Mouse (Mus musculus) ES-Bruce4 (cell line): ENCODE data around the gene Ddb2. TPM values are rescaled to one million over a fixed set of nuclear protein-coding genes. Genes with fewer than 3 reads are reported as not detected.

Experiments used
- H3K27ac ChIP-seq: 2 replicates; pipeline ENCODE4 v1.5.1; 2012; ENCODE audit warnings: low read length, inconsistent platforms; ENCODE audit not compliant: insufficient read depth
- H3K27me3 ChIP-seq: 2 replicates; pipeline ENCODE4 v1.6.1; 2012; ENCODE audit warnings: mild to moderate bottlenecking, low read length, inconsistent platforms; ENCODE audit not compliant: control insufficient read depth, poor library complexity, insufficient read depth, severe bottlenecking
- H3K36me3 ChIP-seq: 2 replicates; pipeline ENCODE4 v1.6.1; 2012; ENCODE audit warnings: inconsistent platforms, mild to moderate bottlenecking, low read length, moderate library complexity; ENCODE audit not compliant: control insufficient read depth, poor library complexity, insufficient read depth, severe bottlenecking
- H3K4me1 ChIP-seq: one replicate; pipeline ENCODE4 v1.8.1; 2011; ENCODE audit warnings: low read length; ENCODE audit not compliant: control insufficient read depth, insufficient read depth
- H3K4me3 ChIP-seq: 2 replicates; pipeline ENCODE4 v1.5.1; 2011; ENCODE audit warnings: low read depth, mild to moderate bottlenecking, low read length
- H3K9ac ChIP-seq: 2 replicates; pipeline ENCODE4 v1.6.1; 2012; ENCODE audit warnings: low read depth, mild to moderate bottlenecking, inconsistent platforms; ENCODE audit not compliant: poor library complexity, severe bottlenecking
- H3K9me3 ChIP-seq: replicated peaks from 2 replicates; pipeline ENCODE4 v1.6.1; 2012; ENCODE audit warnings: mild to moderate bottlenecking, low read length, inconsistent platforms; ENCODE audit not compliant: control insufficient read depth, poor library complexity, insufficient read depth, severe bottlenecking
- CTCF ChIP-seq: IDR thresholded peaks from one replicate; pipeline ENCODE4 v1.8.1; 2011; ENCODE audit warnings: low read depth, low read length
- EP300 ChIP-seq: IDR thresholded peaks from 2 replicates; pipeline ENCODE4 v1.6.1; 2011; ENCODE audit warnings: low read depth, low read length; ENCODE audit not compliant: insufficient read depth
- POLR2A ChIP-seq: IDR thresholded peaks from one replicate; pipeline ENCODE4 v1.8.1; 2011; ENCODE audit warnings: low read length; ENCODE audit not compliant: insufficient read depth
- polyA plus RNA-seq: library from polyadenylated mRNA; stranded (reverse); fragments of >200 nt; gene quantifications from 2 replicates; pipeline ENCODE4 v1.2.4, GENCODE M21; 2011; ENCODE audit warnings: low read depth; ENCODE audit not compliant: missing spikeins, insufficient read depth, insufficient read length

Ddb2 gene
- polyA plus RNA-seq, 1 experiment: 22.3 TPM

DNA sequence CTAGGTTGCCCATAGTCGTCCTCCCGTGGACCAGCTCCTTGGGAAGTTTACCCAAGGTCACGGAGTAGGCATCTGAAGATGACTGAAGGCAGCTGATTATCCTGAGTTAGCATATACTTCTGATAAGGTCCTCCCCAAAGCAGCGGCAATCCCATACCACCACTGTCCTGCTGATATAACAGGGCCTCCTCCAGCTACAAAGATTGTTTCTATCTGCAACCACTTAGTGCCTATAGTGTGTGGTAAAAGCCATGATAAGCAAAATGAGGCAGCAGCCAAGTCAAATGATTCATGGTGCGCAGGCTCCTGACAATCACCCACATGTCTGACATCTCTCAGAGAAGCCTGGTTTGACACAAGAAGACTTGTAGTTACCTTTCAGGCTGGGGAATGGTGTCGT lies 71.8 kb downstream of the Ddb2 start:
- H3K9me3 ChIP-seq: no peaks in the 10 kb centered on the region
- H3K4me3 ChIP-seq: no peak overlapping the region
- no peaks in the 10 kb centered on the region for H3K36me3 ChIP-seq
- H3K27ac ChIP-seq: no peak overlapping the region
- no peaks in the 10 kb centered on the region for H3K4me1 ChIP-seq
- H3K27me3 ChIP-seq: no peaks in the 10 kb centered on the region
- TF ChIP-seq POLR2A: no peak
- no peak for TF ChIP-seq EP300
- no peak for TF ChIP-seq CTCF
- no peak overlapping the region for H3K9ac ChIP-seq

DNA sequence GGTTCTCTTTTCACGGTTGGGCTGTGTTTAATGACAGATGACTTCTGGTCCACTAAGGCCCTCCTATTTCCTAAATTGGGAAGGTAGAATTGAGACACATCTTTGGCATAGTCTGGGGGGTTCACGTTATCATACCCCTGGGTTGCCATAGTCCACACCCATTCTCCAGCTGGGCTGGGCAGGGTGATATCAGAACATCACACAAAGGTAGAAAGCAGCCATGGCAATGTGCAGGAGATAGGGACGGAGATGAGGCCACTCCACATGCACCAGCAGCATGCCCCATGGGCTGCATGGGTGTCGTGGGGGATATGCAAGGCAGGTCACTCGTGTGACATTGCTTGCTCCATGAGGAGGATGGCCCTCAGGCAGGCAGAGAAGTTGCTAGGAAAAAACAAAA lies 73.2 kb downstream of the Ddb2 start:
- Histone ChIP-seq H3K4me3 (no peak overlapping the region), H3K4me1 (no peaks in the 10 kb centered on the region), H3K27ac (no peak overlapping the region), H3K9ac (no peak overlapping the region), H3K36me3 (no peaks in the 10 kb centered on the region), H3K9me3 (no peaks in the 10 kb centered on the region), H3K27me3 (no peaks in the 10 kb centered on the region)
- TF ChIP-seq CTCF: no peak
- no peak for TF ChIP-seq EP300
- no peak for TF ChIP-seq POLR2A

DNA sequence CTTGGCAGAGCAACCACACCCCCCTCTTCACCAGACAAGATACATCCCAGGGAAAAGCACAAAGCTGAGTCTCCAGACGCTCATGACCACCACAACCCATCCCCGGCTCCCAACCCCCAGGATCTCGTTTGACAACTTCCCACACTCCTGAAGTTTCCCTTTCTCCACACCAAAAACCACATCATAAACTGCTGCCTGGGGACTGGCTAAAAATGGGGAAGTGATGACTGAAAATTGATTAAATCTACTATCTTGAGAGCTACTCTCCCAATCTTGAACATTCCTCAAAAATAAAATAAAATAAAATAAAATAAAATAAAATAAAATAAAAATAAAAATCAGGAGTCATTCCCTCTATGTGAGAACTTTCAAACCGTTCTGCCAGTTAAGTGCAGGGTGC lies 73.8 kb downstream of the Ddb2 start:
- no peaks in the 10 kb centered on the region for H3K27me3 ChIP-seq
- H3K4me3 ChIP-seq: no peak overlapping the region
- no peaks in the 10 kb centered on the region for H3K9me3 ChIP-seq
- TF ChIP-seq EP300 (no peak), CTCF (no peak), POLR2A (no peak)
- H3K36me3 ChIP-seq: no peaks in the 10 kb centered on the region
- no peak overlapping the region for H3K27ac ChIP-seq
- no peak overlapping the region for H3K9ac ChIP-seq
- no peaks in the 10 kb centered on the region for H3K4me1 ChIP-seq

Other genes with a start within 250 kb of the Ddb2 start
- 0.42 TPM in 1 of 2 replicates, not detected in the other for gene Rapsn, start 201.4 kb downstream of the Ddb2 start, polyA plus RNA-seq
- gene Psmc3, start 183.0 kb downstream of the Ddb2 start, polyA plus RNA-seq: 183 and 203 TPM in 2 replicates
- 9.2 and 14.1 TPM in 2 replicates for gene Slc39a13, start 166.6 kb downstream of the Ddb2 start, polyA plus RNA-seq
- not detected in 2 replicates for gene Spi1, start 154.6 kb downstream of the Ddb2 start, polyA plus RNA-seq
- not detected in 2 replicates for gene Mybpc3, start 118.8 kb downstream of the Ddb2 start, polyA plus RNA-seq
- gene Madd, start 53.1 kb downstream of the Ddb2 start, polyA plus RNA-seq: 3.7 and 7.3 TPM in 2 replicates
- not detected in 2 replicates for gene Nr1h3, start 34.1 kb downstream of the Ddb2 start, polyA plus RNA-seq
- 14.5 and 27.0 TPM in 2 replicates for gene Acp2, start 34.1 kb downstream of the Ddb2 start, polyA plus RNA-seq
- gene Pacsin3, start 19.0 kb upstream of the Ddb2 start, polyA plus RNA-seq: 18.0 and 19.9 TPM in 2 replicates
- 35.3 and 40.9 TPM in 2 replicates for gene Arfgap2, start 28.0 kb upstream of the Ddb2 start, polyA plus RNA-seq
- 19.3 and 20.1 TPM in 2 replicates for gene 1110051M20Rik, start 207.7 kb upstream of the Ddb2 start, polyA plus RNA-seq
- 6.2 and 6.6 TPM in 2 replicates for gene Lrp4, start 220.5 kb upstream of the Ddb2 start, polyA plus RNA-seq